Mouse (Mus musculus) regulatory T cell (primary cell): Measurements from ENCODE around the gene Vasp.

Experiments
- in situ Hi-C: fragments of 300-600 bp; cut with MboI, MseI; formaldehyde crosslinking; loops from one replicate; pipeline ENCODE4 v1.15.1; 2025; ENCODE audit warnings: high pct_unique_total_duplicates

Vasp gene

DNA sequence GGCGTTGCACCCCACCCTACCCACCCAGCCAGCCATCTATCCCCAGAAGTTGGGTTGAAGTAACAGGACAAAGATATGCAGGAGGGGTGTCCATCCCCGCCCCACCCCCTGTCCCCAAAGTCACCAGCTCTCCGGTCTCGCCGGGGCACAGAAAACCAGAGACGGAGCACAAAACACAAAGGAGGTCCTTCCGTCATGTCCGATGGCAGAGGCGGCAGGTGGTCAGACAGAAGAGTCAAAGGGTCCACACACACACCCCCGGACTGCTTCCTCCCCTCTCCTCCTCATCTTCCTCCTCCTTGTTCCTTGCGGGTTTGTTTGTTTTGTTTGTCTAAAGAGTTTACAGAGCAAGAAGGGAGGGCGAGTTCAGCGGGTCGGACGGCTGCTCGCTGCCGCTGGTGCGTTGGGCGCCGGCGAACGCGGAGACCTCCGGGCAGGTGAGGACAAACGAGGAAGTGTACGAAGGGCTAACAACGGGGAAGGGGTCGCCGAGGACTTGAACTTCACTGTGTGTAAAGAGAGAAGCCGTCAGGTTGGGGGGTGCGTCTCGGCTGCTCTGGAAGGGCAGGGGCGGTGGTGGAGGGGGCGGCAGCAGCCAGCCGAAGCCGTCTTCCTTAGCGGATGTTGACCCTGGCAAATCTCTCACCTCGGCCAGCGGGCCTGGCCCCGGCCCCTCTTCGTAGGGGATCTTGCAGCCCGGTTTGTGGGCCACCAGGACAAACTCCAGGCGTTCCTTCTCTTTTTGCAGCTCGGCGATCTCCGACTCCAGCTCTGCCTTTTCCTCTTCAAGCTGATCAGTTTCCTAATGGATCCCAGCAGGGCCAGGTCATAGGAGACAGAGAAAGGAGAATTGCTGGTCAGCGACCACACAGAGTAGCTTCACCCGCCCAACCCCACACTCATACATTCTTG, 33.1 kb upstream of the Vasp start:
- in situ Hi-C loops: loop anchor here (5.0 to 10.0 kb wide), 2 partner anchors 38 to 60 kb away; partner anchors contain the start of gene Ercc1

DNA sequence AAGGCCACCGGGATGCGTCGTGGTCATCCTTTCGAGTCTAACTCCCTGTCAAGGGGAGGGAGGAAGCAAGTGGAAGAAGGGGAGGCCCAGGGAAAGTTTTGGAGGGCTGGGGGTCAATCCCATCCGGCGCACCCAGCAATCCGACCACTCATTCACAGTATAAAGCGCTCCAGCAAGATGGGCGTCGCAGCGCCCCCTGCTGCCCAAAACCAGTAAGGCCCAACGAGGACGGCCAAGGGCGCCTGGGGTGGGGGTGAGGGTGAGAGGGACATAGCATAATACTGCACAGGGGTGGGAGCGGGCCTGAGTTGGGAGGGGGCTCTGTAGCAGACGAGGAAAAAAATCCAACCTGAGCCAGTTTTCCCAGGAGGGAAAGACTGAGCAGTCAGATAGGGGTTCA, 32.2 kb upstream of the Vasp start:
- in situ Hi-C loops: loop anchor here (10.0 kb wide), 1 partner anchor 61 kb away; no protein-coding TSS in a partner anchor

- in situ Hi-C loops: loop anchor here (10.0 kb wide), 1 partner anchor 62 kb away; no protein-coding TSS in a partner anchor
Measured at GRCm38 (mm10) chr7:19303046-19303305, 31.4 kb upstream of the Vasp start.

DNA sequence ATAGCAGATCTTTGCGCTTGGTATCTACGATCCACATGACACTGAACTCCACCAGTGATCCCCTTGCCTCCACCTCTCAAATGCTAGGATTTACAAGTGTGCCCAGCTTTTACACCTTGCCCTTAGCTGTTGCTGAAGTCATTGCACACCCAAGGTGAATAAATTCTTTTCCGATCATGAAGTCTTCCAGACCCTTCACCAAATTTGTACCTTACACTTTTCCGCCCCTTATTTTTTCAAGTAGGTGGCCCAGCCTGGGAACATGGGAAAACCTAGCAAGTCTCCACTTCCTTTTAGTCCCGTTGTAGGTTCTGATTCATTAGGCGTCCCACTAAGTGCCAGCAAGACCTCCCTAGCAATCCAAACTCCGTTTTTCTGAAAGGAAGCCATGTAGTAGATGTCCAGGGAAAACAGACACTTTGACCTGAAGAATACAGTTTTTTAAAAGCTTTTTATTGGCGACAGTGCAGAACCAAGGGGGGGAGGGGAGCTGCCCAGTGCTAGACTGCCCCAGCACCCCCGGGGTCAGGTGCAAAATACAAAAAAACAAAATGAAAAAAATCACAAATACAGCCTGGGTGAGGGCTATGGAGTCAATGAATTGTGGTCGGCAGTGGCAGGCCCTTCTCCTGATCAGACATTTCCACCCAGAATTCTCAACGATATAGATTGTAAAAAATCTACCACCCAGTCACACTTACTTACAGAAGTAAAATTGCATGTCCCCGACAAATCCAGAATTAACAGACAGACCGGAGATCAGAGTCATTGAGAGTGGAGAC, 30.8 kb upstream of the Vasp start:
- in situ Hi-C loops: loop anchor here (10.0 kb wide), 1 partner anchor 62 kb away; no protein-coding TSS in a partner anchor

- in situ Hi-C loops: loop anchor here (10.0 kb wide), 1 partner anchor 63 kb away; no protein-coding TSS in a partner anchor
Measured at GRCm38 (mm10) chr7:19301461-19302263, 30.0 kb upstream of the Vasp start.

DNA sequence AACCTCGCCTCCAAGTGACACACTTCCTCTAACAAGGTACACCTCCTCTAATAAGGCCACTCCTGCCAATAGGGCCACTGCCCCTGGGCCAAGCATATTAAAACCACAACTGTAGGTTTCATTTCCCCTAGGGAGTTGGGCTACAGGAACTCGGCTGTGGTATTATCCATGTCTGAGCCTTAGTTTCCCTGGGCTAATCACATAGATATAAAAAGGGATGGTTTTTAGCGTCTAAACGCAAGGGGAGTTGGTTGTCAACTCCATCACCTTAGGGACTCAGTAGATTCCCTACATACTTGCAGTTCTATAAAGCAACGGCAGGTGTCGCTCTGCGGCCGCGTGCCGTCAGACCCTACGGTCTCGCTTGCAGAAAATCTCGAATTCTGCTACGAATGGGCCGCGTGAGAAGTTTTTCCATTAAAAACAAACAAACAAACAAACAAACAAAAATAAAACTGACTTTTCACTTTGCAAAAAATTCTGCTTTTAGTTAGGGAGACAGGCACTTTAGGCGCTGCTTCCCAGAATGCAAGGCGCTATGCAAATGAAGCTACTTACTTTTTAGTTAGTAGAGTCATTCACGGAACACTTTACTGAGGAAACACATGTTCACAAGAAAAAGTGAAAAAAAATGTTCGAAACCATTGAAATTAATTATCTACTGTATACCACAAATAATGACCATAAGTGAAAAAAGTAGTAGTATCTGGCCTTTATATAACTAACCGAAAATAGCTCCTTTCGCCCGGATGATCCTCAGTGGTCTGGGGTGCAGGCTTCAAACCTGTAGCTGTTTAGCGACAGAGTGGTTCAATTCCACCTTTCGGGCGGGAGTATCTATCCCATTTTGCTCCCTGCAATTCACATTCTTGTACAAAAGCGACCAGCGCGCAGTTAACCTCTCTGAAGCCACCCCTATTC, 29.1 kb upstream of the Vasp start:
- in situ Hi-C loops: loop anchor here (10.0 kb wide), 1 partner anchor 64 kb away; no protein-coding TSS in a partner anchor

GRCm38 (mm10) chr7:19299194-19299593, 27.6 kb upstream of the Vasp start:
- in situ Hi-C loops: no loop called here

DNA sequence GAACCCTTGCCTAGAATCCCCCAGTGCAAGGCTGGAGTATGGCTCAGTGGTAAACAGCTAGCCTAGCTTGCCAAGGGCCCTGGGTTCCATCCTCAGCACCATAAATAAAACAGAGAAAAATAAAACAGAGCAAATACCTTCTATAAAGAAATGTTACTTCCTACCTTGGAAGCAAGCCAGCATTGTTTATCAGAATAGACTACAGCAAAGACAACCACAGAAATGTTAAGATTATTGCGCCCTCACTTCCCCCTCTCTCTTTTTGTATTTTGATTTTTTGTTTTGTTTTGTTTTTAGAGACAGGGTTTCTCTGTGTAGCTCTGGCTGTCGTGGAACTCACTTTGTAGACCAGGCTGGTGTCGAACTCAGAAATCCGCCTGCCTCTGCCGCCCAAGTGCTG, 26.2 kb upstream of the Vasp start:
- in situ Hi-C loops: no loop called here

GRCm38 (mm10) chr7:19297034-19297433, 25.4 kb upstream of the Vasp start:
- in situ Hi-C loops: no loop called here

- in situ Hi-C loops: no loop called here
Measured at GRCm38 (mm10) chr7:19295503-19296185, 24.0 kb upstream of the Vasp start.

DNA sequence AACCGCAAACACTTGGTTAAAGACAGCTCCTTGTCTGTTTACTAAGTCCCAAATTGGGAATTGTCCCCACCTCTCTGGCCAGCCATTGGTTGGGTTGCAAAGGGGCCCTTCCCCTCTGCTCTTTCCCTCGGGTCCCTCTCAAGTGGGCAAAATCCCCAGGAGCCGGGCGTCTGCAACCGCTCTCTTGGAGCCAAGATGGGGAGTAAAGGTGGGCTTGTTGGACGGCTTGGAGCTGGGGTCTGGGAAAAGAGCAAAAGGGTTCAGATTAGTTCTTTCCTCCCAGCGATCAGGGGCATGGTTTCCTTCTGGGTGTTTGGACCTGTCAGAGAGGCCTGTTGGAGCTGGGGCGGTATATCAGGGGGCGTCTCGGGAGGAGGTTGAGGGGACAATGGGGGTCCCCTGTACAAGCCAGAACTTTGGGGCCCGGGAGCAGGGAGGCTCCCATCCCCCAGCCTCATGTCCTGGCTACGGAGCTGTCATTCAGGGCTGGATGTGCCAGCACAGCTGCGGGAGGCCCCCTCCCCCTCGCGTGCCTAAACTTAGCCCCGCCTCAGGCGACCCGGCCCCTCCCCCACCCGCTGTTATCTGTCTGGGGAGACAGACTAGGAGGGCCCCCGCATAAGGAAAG, 19.5 kb upstream of the Vasp start:
- in situ Hi-C loops: no loop called here

DNA sequence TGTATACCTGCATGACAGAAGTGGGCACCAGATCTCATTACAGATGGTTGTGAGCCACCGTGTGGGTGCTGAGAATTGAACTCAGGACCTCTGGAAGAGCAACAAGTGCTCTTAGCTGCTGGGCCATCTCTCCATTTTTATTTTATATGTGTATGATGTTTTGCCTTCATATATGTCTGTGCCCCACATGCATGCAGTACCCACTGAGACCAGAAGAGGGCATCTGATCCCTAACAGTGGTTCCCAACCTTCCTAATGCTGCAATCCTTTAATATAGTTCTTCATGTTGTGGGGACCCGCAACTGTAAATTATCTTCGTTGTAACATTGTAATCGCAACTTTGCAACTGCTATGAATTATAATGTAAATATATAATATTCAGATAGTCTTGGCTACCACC, 13.1 kb upstream of the Vasp start:
- in situ Hi-C loops: loop anchor here (5.0 kb wide), 2 partner anchors 42 to 97 kb away; no protein-coding TSS in a partner anchor

GRCm38 (mm10) chr7:19283406-19283804, 11.8 kb upstream of the Vasp start:
- in situ Hi-C loops: loop anchor here (5.0 kb wide), 2 partner anchors 41 to 96 kb away; no protein-coding TSS in a partner anchor

DNA sequence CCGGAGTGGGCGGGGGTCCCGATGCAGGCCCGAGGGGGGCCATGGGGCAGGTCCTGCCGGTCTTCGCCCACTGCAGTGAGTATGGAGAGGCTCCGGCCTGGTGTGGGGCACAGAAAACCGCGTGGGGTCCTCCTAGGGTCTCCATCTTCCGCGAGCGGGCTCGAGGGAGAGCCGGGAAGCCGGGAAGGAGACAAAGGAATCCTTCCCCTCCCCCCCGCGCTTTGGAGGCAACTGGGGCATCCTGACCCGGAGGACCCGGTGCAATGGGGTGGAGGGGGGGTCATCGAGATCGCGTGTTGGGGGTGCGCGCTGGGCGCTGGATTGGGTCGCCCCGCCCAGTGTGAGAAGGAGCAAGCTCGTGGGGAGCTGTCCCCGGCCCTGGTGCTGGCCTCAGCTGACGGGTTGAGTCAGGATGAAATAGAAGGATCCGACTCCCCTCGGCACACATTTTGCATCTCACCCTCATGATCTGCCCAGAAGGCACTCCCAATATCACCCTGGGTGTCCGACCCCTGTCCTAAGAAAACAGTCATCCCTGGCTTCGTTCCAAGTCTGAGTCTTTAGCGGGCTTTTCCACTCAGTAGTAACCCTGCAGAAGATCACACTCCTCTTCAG, 11.3 kb upstream of the Vasp start:
- in situ Hi-C loops: loop anchor here (5.0 kb wide), 2 partner anchors 41 to 96 kb away; no protein-coding TSS in a partner anchor

DNA sequence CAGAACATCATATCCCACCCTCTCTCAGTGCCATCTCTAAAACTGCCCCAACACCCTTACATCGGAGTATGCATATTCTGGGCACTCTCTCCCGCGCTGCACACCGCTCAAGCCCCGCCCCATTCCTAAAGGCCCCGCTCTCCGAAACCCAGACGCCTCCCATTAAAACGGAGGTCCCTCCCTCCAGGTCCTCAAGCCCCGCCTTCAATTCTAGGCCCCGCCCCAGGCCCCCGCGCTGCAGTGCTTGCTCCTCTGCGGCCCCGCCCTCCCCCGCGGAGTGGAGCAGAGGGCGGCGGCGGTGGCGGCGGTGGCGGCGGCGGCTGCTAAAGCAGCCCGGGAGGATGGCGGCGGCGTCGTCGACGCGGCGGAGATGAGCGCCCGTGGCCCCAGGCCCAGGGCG, 10.8 kb upstream of the Vasp start, which contains the start of gene Rtn2:
TSS of gene Rtn2 (plus strand) at position 240 of the 400 bp plus-strand sequence.
- in situ Hi-C loops: loop anchor here (5.0 kb wide), 2 partner anchors 40 to 95 kb away; no protein-coding TSS in a partner anchor

DNA sequence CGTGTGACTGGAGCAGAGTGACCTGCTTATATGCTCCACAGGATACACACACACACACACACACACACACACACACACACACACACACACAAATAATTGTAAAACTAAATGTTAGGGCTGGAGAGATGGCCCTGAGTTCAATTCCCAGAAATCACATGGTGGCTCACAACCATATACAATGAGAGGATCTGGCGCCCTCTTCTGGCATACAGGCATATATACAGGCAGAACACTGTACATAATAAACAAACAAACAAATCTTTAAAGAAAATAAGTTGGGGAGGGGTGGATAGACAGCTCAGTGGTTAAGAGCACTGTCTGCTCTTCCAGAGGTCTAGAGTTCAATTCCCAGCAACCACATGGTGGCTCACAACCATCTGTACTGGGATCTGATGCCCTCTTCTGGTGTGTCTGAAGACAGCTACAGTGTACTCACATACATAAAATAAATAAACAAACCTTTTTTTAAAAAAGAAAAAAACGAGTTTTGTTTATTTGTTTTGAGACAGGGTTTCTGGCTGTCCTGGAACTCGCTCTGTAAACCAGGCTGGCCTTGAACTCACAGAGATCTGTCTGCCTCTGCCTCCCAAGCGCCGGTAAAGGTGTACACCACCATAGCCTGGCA, 10.2 kb upstream of the Vasp start:
- in situ Hi-C loops: loop anchor here (5.0 kb wide), 2 partner anchors 39 to 94 kb away; no protein-coding TSS in a partner anchor

- in situ Hi-C loops: loop anchor here (5.0 kb wide), 2 partner anchors 37 to 92 kb away; no protein-coding TSS in a partner anchor
Measured at GRCm38 (mm10) chr7:19279581-19280114, 8.0 kb upstream of the Vasp start, which contains the start of gene Ppm1n. TSS of gene Ppm1n (minus strand) at chr7:19280064.

- in situ Hi-C loops: no loop called here
Measured at GRCm38 (mm10) chr7:19279052-19279451, 7.4 kb upstream of the Vasp start.
